Mouse (Mus musculus) bone marrow, adult 2 months (tissue): ENCODE results near the gene 4930402H24Rik. TPM values are rescaled to one million over a fixed set of nuclear protein-coding genes. Genes with fewer than 3 reads are reported as not detected.
"Not testable (repeated sequence)": the region's sequence is repeated elsewhere in the genome, so short reads cannot be mapped to it uniquely, and the experiment has no call there.

Source experiments
- H3K27ac ChIP-seq: fragments of 200-500 bp; 2 replicates; pipeline ENCODE4 v1.5.1; 2012; ENCODE audit warnings: low read depth, mild to moderate bottlenecking, control low read depth, inconsistent platforms, low read length; ENCODE audit not compliant: control insufficient read depth, poor library complexity, insufficient read depth
- H3K4me1 ChIP-seq: fragments of 200-500 bp; 2 replicates; pipeline ENCODE4 v1.6.1; 2011; ENCODE audit warnings: low read length; ENCODE audit not compliant: control insufficient read depth, insufficient read depth
- H3K4me3 ChIP-seq: fragments of 200-500 bp; replicated peaks from 2 replicates; pipeline ENCODE3; 2011; ENCODE audit warnings: mild to moderate bottlenecking, low read depth, low read length, control low read depth; ENCODE audit not compliant: control insufficient read depth
- CTCF ChIP-seq: fragments of 200-500 bp; IDR thresholded peaks from 2 replicates; pipeline ENCODE4 v1.5.1; 2011; ENCODE audit warnings: low read length, control low read depth; ENCODE audit not compliant: control insufficient read depth, insufficient read depth
- POLR2A ChIP-seq: fragments of 200-500 bp; IDR thresholded peaks from 2 replicates; pipeline ENCODE4 v1.6.1; 2011; ENCODE audit warnings: low read depth, mild to moderate bottlenecking, control low read depth, low read length, borderline replicate concordance; ENCODE audit not compliant: control insufficient read depth
- WGBS: fragments of 180-500 bp; shearing (Covaris S2); methylation state at CpG from one replicate; pipeline ENCODE4 v1.1.7; 2018; 5-methylcytosine and 5-hydroxymethylcytosine counted together
- polyA plus RNA-seq: library from polyadenylated mRNA; stranded (reverse); fragments of >200 nt; gene quantifications from 2 replicates; pipeline ENCODE4 v1.2.4, GENCODE M21; 2011; ENCODE audit warnings: low replicate concordance; ENCODE audit not compliant: missing spikeins, insufficient read depth, insufficient read length

The 4930402H24Rik gene
- polyA plus RNA-seq, 1 experiment, result 26.6 TPM

- TF ChIP-seq POLR2A (no peak), CTCF (no peak)
- WGBS, result 21% methylated on average over 1 of the region's 1 CpGs
- Histone ChIP-seq H3K4me1 (no peaks in the 10 kb centered on the region), H3K27ac (no peak overlapping the region), H3K4me3 (no peak overlapping the region)
These were observed 73.6 kb downstream of the 4930402H24Rik start for GRCm38 (mm10) chr2:130832582-130832981.

GRCm38 (mm10) chr2:130832012-130832411 is 74.2 kb downstream of the 4930402H24Rik start:
- WGBS, result 57% methylated on average over 2 of the region's 2 CpGs
- Histone ChIP-seq H3K4me3 (no peak overlapping the region), H3K4me1 (no peaks in the 10 kb centered on the region), H3K27ac (no peak overlapping the region)
- TF ChIP-seq POLR2A (no peak), CTCF (no peak)

- 90% methylated on average over 3 of the region's 3 CpGs for WGBS
- H3K4me3 ChIP-seq, result no peak overlapping the region
- no peak overlapping the region for H3K27ac ChIP-seq
- TF ChIP-seq POLR2A (no peak), CTCF (no peak)
- no peaks in the 10 kb centered on the region for H3K4me1 ChIP-seq
These were observed 76.0 kb downstream of the 4930402H24Rik start for GRCm38 (mm10) chr2:130830236-130830635.

- Histone ChIP-seq H3K4me3 (no peak overlapping the region), H3K27ac (no peak overlapping the region), H3K4me1 (no peaks in the 10 kb centered on the region)
- TF ChIP-seq CTCF, result no peak
- no peak for TF ChIP-seq POLR2A
- WGBS, result 88% methylated on average over 4 of the region's 4 CpGs
These were observed 76.7 kb downstream of the 4930402H24Rik start for GRCm38 (mm10) chr2:130829496-130829895.

GRCm38 (mm10) chr2:130828668-130829067 is 77.5 kb downstream of the 4930402H24Rik start:
- TF ChIP-seq POLR2A, result no peak
- TF ChIP-seq CTCF, result no peak
- no peaks in the 10 kb centered on the region for H3K4me1 ChIP-seq
- 81% methylated on average over 1 of the region's 1 CpGs for WGBS
- no peak overlapping the region for H3K4me3 ChIP-seq
- no peak overlapping the region for H3K27ac ChIP-seq

- WGBS, result 85% methylated on average over 3 of the region's 3 CpGs
These were observed 78.1 kb downstream of the 4930402H24Rik start for GRCm38 (mm10) chr2:130828066-130828465.

GRCm38 (mm10) chr2:130827410-130827809 is 78.8 kb downstream of the 4930402H24Rik start:
- 78% methylated on average over 2 of the region's 2 CpGs for WGBS
- Histone ChIP-seq H3K4me3 (no peak overlapping the region), H3K4me1 (no peaks in the 10 kb centered on the region), H3K27ac (no peak overlapping the region)
- no peak for TF ChIP-seq CTCF
- no peak for TF ChIP-seq POLR2A

More at GRCm38 (mm10) chr2:130828066-130828465, 78.1 kb downstream of the 4930402H24Rik start:
- H3K4me3 ChIP-seq, H3K27ac ChIP-seq, H3K4me1 ChIP-seq: not testable (repeated sequence)

GRCm38 (mm10) chr2:130818838-130819647 is 87.2 kb downstream of the 4930402H24Rik start:
- H3K4me3 ChIP-seq, result no peak overlapping the region
- H3K4me1 ChIP-seq, result no peaks in the 10 kb centered on the region; the same call in 1 of the 2 replicates
- 80% methylated on average over 11 of the region's 11 CpGs for WGBS
- no peak overlapping the region for H3K27ac ChIP-seq
- TF ChIP-seq CTCF, result peak; percentile 16; the same call in 1 of the 2 replicates
- no peak for TF ChIP-seq POLR2A

- Histone ChIP-seq H3K4me3 (no peak overlapping the region), H3K4me1 (no peaks in the 10 kb centered on the region; the same call in 1 of the 2 replicates), H3K27ac (no peak overlapping the region)
- TF ChIP-seq POLR2A (no peak), CTCF (no peak)
- WGBS, result 74% methylated on average over 1 of the region's 1 CpGs
These were observed 88.3 kb downstream of the 4930402H24Rik start for GRCm38 (mm10) chr2:130817865-130818264.

- WGBS, result 87% methylated on average over 5 of the region's 5 CpGs
- no peaks in the 10 kb centered on the region; the same call in 1 of the 2 replicates for H3K4me1 ChIP-seq
- TF ChIP-seq POLR2A (no peak), CTCF (no peak)
- H3K4me3 ChIP-seq, result no peak overlapping the region
- H3K27ac ChIP-seq, result no peak overlapping the region
These were observed 90.0 kb downstream of the 4930402H24Rik start for GRCm38 (mm10) chr2:130816205-130816604.
